Mouse (Mus musculus) 3T3-L1 (cell line): ENCODE data around the gene Trank1.

Experiments
- DNase-seq: peaks from one replicate; pipeline ENCODE4 v3.0.0-alpha.2; 2015; ENCODE audit warnings: low read depth, low spot score

Gene Trank1

GRCm38 (mm10) chr9:111425113-111425512 is 113.6 kb downstream of the Trank1 start:
- no peak for DNase-seq

- no peak for DNase-seq
Observed at GRCm38 (mm10) chr9:111425952-111426351, 114.4 kb downstream of the Trank1 start.

- DNase-seq: no peak
Observed at GRCm38 (mm10) chr9:111427891-111428555, 116.5 kb downstream of the Trank1 start.

- DNase-seq: no peak
Observed at GRCm38 (mm10) chr9:111428698-111429362, 117.3 kb downstream of the Trank1 start.

- DNase-seq: no peak
Observed at GRCm38 (mm10) chr9:111429363-111429750, 117.8 kb downstream of the Trank1 start.

GRCm38 (mm10) chr9:111435429-111435828 is 123.9 kb downstream of the Trank1 start:
- no peak for DNase-seq

GRCm38 (mm10) chr9:111438904-111439835 is 127.6 kb downstream of the Trank1 start, which contains the start of gene Dclk3:
Gene Dclk3, plus strand, starts transcription at chr9:111439081.
- DNase-seq: no peak

- no peak for DNase-seq
Observed at GRCm38 (mm10) chr9:111439836-111440201, 128.3 kb downstream of the Trank1 start.

GRCm38 (mm10) chr9:111440446-111440845 is 128.9 kb downstream of the Trank1 start:
- DNase-seq: no peak

GRCm38 (mm10) chr9:111441151-111441550 is 129.6 kb downstream of the Trank1 start:
- DNase-seq: no peak
